Mouse (Mus musculus): Measurements from ENCODE around the gene Plppr2.
A peak's percentile ranks its signal among the peaks of the same experiment; 100 is the strongest.

Plppr2 gene

GRCm38 (mm10) chr9:21932445-21933137 lies 4.2 kb upstream of the Plppr2 start:
- DNase-seq: no peak

GRCm38 (mm10) chr9:21934021-21934420 lies 2.8 kb upstream of the Plppr2 start:
- no peak for DNase-seq

- DNase-seq: no peak
Measured at GRCm38 (mm10) chr9:21935466-21936131, 1.2 kb upstream of the Plppr2 start.

GRCm38 (mm10) chr9:21937711-21938175 lies 910 bp downstream of the Plppr2 start:
- DNase-seq: no peak

- no peak for DNase-seq
Measured at GRCm38 (mm10) chr9:21938234-21938855, 1.5 kb downstream of the Plppr2 start.

GRCm38 (mm10) chr9:21943046-21943445 lies 6.2 kb downstream of the Plppr2 start:
- DNase-seq: no peak

- DNase-seq: no peak
Measured at GRCm38 (mm10) chr9:21943638-21944037, 6.8 kb downstream of the Plppr2 start.

GRCm38 (mm10) chr9:21944267-21944666 lies 7.4 kb downstream of the Plppr2 start:
- DNase-seq: no peak

GRCm38 (mm10) chr9:21947540-21948130 lies 10.8 kb downstream of the Plppr2 start:
- no peak for DNase-seq

- DNase-seq: no peak
Measured at GRCm38 (mm10) chr9:21948146-21948545, 11.3 kb downstream of the Plppr2 start.

GRCm38 (mm10) chr9:21948790-21949189 lies 12.0 kb downstream of the Plppr2 start:
- DNase-seq: no peak

GRCm38 (mm10) chr9:21950322-21950721 lies 13.5 kb downstream of the Plppr2 start:
- DNase-seq: no peak

GRCm38 (mm10) chr9:21951977-21952376 lies 15.1 kb downstream of the Plppr2 start:
- no peak for DNase-seq

- DNase-seq: no peak
Measured at GRCm38 (mm10) chr9:21953600-21953999, 16.8 kb downstream of the Plppr2 start.

- no peak for DNase-seq
Measured at GRCm38 (mm10) chr9:21954635-21955034, 17.8 kb downstream of the Plppr2 start.

GRCm38 (mm10) chr9:21955225-21955569 lies 18.4 kb downstream of the Plppr2 start:
- no peak for DNase-seq

GRCm38 (mm10) chr9:21955570-21956281 lies 18.9 kb downstream of the Plppr2 start, which contains the start of gene Swsap1:
Gene Swsap1 (plus strand): TSS chr9:21955755.
- peak; percentile 100 for DNase-seq

- DNase-seq: no peak
Measured at GRCm38 (mm10) chr9:21958372-21958771, 21.5 kb downstream of the Plppr2 start.

GRCm38 (mm10) chr9:21959244-21959643 lies 22.4 kb downstream of the Plppr2 start:
- no peak for DNase-seq

- no peak for DNase-seq
Measured at GRCm38 (mm10) chr9:21960135-21960534, 23.3 kb downstream of the Plppr2 start.

GRCm38 (mm10) chr9:21960558-21961208 lies 23.9 kb downstream of the Plppr2 start:
- DNase-seq: peak; percentile 41

GRCm38 (mm10) chr9:21961366-21961980 lies 24.6 kb downstream of the Plppr2 start:
- no peak for DNase-seq
